Mouse (Mus musculus): ENCODE measurements around the gene Vldlr. TPM values are rescaled to one million over a fixed set of nuclear protein-coding genes. Genes with fewer than 3 reads are reported as not detected.

Gene Vldlr
- total RNA-seq, 1 experiment, result 4.6 TPM

DNA sequence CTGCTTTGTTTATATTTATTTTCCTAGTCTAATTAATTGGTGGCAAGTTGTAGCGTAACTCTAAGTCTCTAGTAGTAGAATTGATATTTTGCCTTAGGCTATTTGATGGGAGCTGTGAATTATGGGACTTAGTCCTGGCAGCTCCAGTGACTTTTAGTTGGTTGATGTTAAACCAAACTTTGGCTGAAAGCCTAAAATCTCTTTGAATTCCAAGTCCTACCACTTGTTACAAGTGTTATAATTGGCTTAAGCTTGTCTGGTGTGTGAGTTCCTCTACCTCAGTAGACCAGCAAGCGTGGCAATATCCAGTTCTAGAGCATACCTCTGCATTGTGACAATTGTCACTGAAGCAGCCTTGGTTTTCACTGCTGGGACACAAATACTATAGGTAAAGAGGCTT is 17.1 kb downstream of the Vldlr start:
- DNase-seq (ENCODE audit: low read depth, low spot score), result no peak
- Histone ChIP-seq H3K4me3 (ENCODE audit: insufficient read depth in 1 of 2, low read depth in 1 of 2, low read length in 2 of 2, poor library complexity in 1 of 2, severe bottlenecking in 1 of 2) (no peak overlapping the region), H3K9ac (ENCODE audit: insufficient read depth, low read depth, low read length, poor library complexity, severe bottlenecking) (no peak overlapping the region), H3K4me1 (ENCODE audit: control insufficient read depth in 2 of 2, insufficient read depth in 2 of 2, low read length in 2 of 2, poor library complexity in 1 of 2) (no peaks in the 10 kb centered on the region), H3K9me3 (ENCODE audit: control insufficient read depth, insufficient read depth, low read depth, low read length) (no peaks in the 10 kb centered on the region), H3K36me3 (ENCODE audit: control insufficient read depth, insufficient read depth, low read length, poor library complexity, severe bottlenecking) (peaks cover 4% of the 10 kb centered on the region; the same call in 1 of the 2 replicates), H3K27ac (ENCODE audit: insufficient read depth, low read depth, low read length, poor library complexity, severe bottlenecking) (no peak overlapping the region)
- no peak for TF ChIP-seq HCFC1 (IDR thresholded peaks at IDR 0.05; ENCODE audit: borderline replicate concordance, insufficient read depth, low read length)
- no peak for TF ChIP-seq ZC3H11A (IDR thresholded peaks at IDR 0.05; ENCODE audit: borderline replicate concordance, low read depth, low read length)
- no peak for TF ChIP-seq CHD2 (IDR thresholded peaks at IDR 0.05; ENCODE audit: low read depth, low read length)
- TF ChIP-seq MAFK (IDR thresholded peaks at IDR 0.05; ENCODE audit: insufficient read depth, low read depth, low read length), result no peak
- TF ChIP-seq ZNF384 (IDR thresholded peaks at IDR 0.05; ENCODE audit: low read depth, low read length), result no peak
- in situ Hi-C loops (cut with MboI; ENCODE audit: low sequenced_read_pairs in 2 of 2, unreplicated experiment in 2 of 2), result no loop called here

DNA sequence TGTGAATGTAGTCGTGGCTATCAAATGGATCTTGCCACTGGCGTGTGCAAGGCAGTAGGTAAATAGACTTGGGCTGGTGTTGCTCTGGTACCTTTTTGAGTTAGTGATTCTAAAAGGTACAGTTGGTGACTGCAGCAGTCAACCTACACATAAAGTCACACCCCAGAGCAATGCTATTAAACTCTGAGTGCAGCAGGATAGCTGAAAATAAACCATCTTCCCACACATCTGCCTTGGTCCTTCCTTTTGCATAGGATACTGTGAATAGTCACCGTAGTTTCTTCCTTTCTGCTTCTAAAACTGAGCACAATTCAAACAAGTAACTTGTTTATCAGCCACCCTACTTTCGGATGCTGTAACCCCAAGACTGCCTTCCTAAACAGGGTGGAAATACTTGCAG is 23.6 kb downstream of the Vldlr start:
- Histone ChIP-seq H3K36me3 (ENCODE audit: control insufficient read depth, insufficient read depth, low read length, poor library complexity, severe bottlenecking) (peaks cover 4% of the 10 kb centered on the region; the same call in 1 of the 2 replicates), H3K4me3 (ENCODE audit: insufficient read depth in 1 of 2, low read depth in 1 of 2, low read length in 2 of 2, poor library complexity in 1 of 2, severe bottlenecking in 1 of 2) (no peak overlapping the region), H3K27ac (ENCODE audit: insufficient read depth, low read depth, low read length, poor library complexity, severe bottlenecking) (no peak overlapping the region), H3K4me1 (ENCODE audit: control insufficient read depth in 2 of 2, insufficient read depth in 2 of 2, low read length in 2 of 2, poor library complexity in 1 of 2) (no peaks in the 10 kb centered on the region), H3K9me3 (ENCODE audit: control insufficient read depth, insufficient read depth, low read depth, low read length) (no peaks in the 10 kb centered on the region), H3K9ac (ENCODE audit: insufficient read depth, low read depth, low read length, poor library complexity, severe bottlenecking) (no peak overlapping the region)
- in situ Hi-C loops (cut with MboI; ENCODE audit: low sequenced_read_pairs in 2 of 2, unreplicated experiment in 2 of 2), result no loop called here
- TF ChIP-seq HCFC1 (IDR thresholded peaks at IDR 0.05; ENCODE audit: borderline replicate concordance, insufficient read depth, low read length) (no peak), MAFK (IDR thresholded peaks at IDR 0.05; ENCODE audit: insufficient read depth, low read depth, low read length) (no peak), ZC3H11A (IDR thresholded peaks at IDR 0.05; ENCODE audit: borderline replicate concordance, low read depth, low read length) (no peak), ZNF384 (IDR thresholded peaks at IDR 0.05; ENCODE audit: low read depth, low read length) (no peak), CHD2 (IDR thresholded peaks at IDR 0.05; ENCODE audit: low read depth, low read length) (no peak)
- no peak for DNase-seq (ENCODE audit: low read depth, low spot score)

DNA sequence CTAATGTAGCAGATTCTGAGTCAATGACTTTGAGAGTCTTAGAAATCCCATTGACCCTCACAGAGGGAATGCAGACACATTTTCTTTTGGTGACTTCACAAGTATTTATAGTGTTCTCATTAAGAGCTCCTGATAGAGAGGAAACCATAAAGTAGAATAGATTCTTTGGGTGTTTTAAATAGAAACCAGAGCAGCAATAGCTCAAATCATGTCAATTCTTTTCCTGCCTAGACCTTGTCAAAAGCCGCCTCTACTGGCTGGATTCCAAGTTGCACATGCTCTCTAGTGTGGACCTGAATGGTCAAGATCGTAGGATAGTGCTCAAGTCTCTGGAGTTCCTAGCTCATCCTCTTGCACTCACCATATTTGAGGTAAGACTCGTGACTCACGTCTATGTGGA is 27.2 kb downstream of the Vldlr start:
- H3K4me1 ChIP-seq (ENCODE audit: control insufficient read depth in 2 of 2, insufficient read depth in 2 of 2, low read length in 2 of 2, poor library complexity in 1 of 2), result no peaks in the 10 kb centered on the region
- H3K27ac ChIP-seq (ENCODE audit: insufficient read depth, low read depth, low read length, poor library complexity, severe bottlenecking), result no peak overlapping the region
- TF ChIP-seq ZNF384 (IDR thresholded peaks at IDR 0.05; ENCODE audit: low read depth, low read length) (no peak), CHD2 (IDR thresholded peaks at IDR 0.05; ENCODE audit: low read depth, low read length) (no peak), MAFK (IDR thresholded peaks at IDR 0.05; ENCODE audit: insufficient read depth, low read depth, low read length) (no peak), HCFC1 (IDR thresholded peaks at IDR 0.05; ENCODE audit: borderline replicate concordance, insufficient read depth, low read length) (no peak), ZC3H11A (IDR thresholded peaks at IDR 0.05; ENCODE audit: borderline replicate concordance, low read depth, low read length) (no peak)
- no peak overlapping the region for H3K9ac ChIP-seq (ENCODE audit: insufficient read depth, low read depth, low read length, poor library complexity, severe bottlenecking)
- no peak overlapping the region for H3K4me3 ChIP-seq (ENCODE audit: insufficient read depth in 1 of 2, low read depth in 1 of 2, low read length in 2 of 2, poor library complexity in 1 of 2, severe bottlenecking in 1 of 2)
- no peaks in the 10 kb centered on the region for H3K36me3 ChIP-seq (ENCODE audit: control insufficient read depth, insufficient read depth, low read length, poor library complexity, severe bottlenecking)
- no peak for DNase-seq (ENCODE audit: low read depth, low spot score)
- in situ Hi-C loops (cut with MboI; ENCODE audit: low sequenced_read_pairs in 2 of 2, unreplicated experiment in 2 of 2), result no loop called here
- no peaks in the 10 kb centered on the region for H3K9me3 ChIP-seq (ENCODE audit: control insufficient read depth, insufficient read depth, low read depth, low read length)

DNA sequence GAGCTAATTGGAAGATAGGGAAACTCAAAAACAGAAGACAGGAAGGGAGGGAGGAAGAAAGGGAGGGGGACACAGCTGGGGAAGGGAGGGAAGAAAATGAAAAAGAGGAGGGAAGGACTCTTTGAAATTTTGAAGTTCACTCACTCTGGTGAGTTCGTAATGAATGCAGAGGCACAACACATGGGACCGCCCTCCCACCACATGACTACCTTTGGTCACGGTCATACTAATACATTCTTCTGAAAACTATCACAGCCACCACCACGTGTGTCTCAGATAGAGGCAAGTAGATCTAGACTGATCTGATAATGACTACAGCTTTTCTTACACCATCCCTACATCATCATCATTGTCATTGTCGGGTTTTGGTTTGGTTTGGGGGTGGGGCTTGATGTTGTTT is 38.5 kb downstream of the Vldlr start:
- no peaks in the 10 kb centered on the region for H3K9me3 ChIP-seq (ENCODE audit: control insufficient read depth, insufficient read depth, low read depth, low read length)
- no peak for DNase-seq (ENCODE audit: low read depth, low spot score)
- TF ChIP-seq MAFK (IDR thresholded peaks at IDR 0.05; ENCODE audit: insufficient read depth, low read depth, low read length) (no peak), HCFC1 (IDR thresholded peaks at IDR 0.05; ENCODE audit: borderline replicate concordance, insufficient read depth, low read length) (no peak), CHD2 (IDR thresholded peaks at IDR 0.05; ENCODE audit: low read depth, low read length) (no peak), ZC3H11A (IDR thresholded peaks at IDR 0.05; ENCODE audit: borderline replicate concordance, low read depth, low read length) (no peak), ZNF384 (IDR thresholded peaks at IDR 0.05; ENCODE audit: low read depth, low read length) (no peak)
- H3K4me1 ChIP-seq (ENCODE audit: control insufficient read depth in 2 of 2, insufficient read depth in 2 of 2, low read length in 2 of 2, poor library complexity in 1 of 2), result no peaks in the 10 kb centered on the region
- H3K36me3 ChIP-seq (ENCODE audit: control insufficient read depth, insufficient read depth, low read length, poor library complexity, severe bottlenecking), result no peaks in the 10 kb centered on the region
- H3K4me3 ChIP-seq (ENCODE audit: insufficient read depth in 1 of 2, low read depth in 1 of 2, low read length in 2 of 2, poor library complexity in 1 of 2, severe bottlenecking in 1 of 2), result no peak overlapping the region
- in situ Hi-C loops (cut with MboI; ENCODE audit: low sequenced_read_pairs in 2 of 2, unreplicated experiment in 2 of 2), result no loop called here
- H3K9ac ChIP-seq (ENCODE audit: insufficient read depth, low read depth, low read length, poor library complexity, severe bottlenecking), result no peak overlapping the region
- H3K27ac ChIP-seq (ENCODE audit: insufficient read depth, low read depth, low read length, poor library complexity, severe bottlenecking), result no peak overlapping the region

DNA sequence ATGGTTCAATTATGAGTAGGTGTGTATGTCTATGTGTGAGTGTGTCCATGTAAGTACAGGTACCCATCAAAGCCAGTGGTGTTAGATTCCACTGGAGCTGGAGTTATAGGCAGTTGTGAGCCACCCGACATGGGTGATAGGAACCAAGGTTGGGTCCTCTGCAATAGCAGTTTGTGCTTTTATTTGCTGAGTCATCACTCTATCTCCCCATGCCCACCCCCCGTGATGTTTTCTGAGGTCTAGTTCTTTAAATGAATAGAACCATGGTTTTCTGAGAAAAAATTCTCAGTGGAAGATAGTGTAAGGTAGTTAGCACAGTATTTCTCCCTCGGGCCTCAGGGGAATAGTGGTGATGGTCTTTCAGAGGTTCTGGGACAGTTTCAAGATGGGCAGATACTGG is 39.4 kb downstream of the Vldlr start:
- no peak overlapping the region for H3K27ac ChIP-seq (ENCODE audit: insufficient read depth, low read depth, low read length, poor library complexity, severe bottlenecking)
- no peak for DNase-seq (ENCODE audit: low read depth, low spot score)
- no peak overlapping the region for H3K9ac ChIP-seq (ENCODE audit: insufficient read depth, low read depth, low read length, poor library complexity, severe bottlenecking)
- H3K36me3 ChIP-seq (ENCODE audit: control insufficient read depth, insufficient read depth, low read length, poor library complexity, severe bottlenecking), result no peaks in the 10 kb centered on the region
- no peaks in the 10 kb centered on the region for H3K9me3 ChIP-seq (ENCODE audit: control insufficient read depth, insufficient read depth, low read depth, low read length)
- in situ Hi-C loops (cut with MboI; ENCODE audit: low sequenced_read_pairs in 2 of 2, unreplicated experiment in 2 of 2), result no loop called here
- H3K4me3 ChIP-seq (ENCODE audit: insufficient read depth in 1 of 2, low read depth in 1 of 2, low read length in 2 of 2, poor library complexity in 1 of 2, severe bottlenecking in 1 of 2), result no peak overlapping the region
- no peak for TF ChIP-seq HCFC1 (IDR thresholded peaks at IDR 0.05; ENCODE audit: borderline replicate concordance, insufficient read depth, low read length)
- TF ChIP-seq MAFK (IDR thresholded peaks at IDR 0.05; ENCODE audit: insufficient read depth, low read depth, low read length), result peak; percentile 64; the same call in 1 of the 2 replicates
- no peaks in the 10 kb centered on the region for H3K4me1 ChIP-seq (ENCODE audit: control insufficient read depth in 2 of 2, insufficient read depth in 2 of 2, low read length in 2 of 2, poor library complexity in 1 of 2)

Measured in ES-E14 (cell line).